Mouse (Mus musculus): ENCODE data around the gene Sat1. TPM values are rescaled to one million over a fixed set of nuclear protein-coding genes. Genes with fewer than 3 reads are reported as not detected.

Gene Sat1
- polyA plus RNA-seq, 1 experiment from 2014 or later: 110 TPM

- peak; percentile 3 for DNase-seq
Measured at GRCm38 (mm10) chrX:155193732-155194443, 22.4 kb downstream of the Sat1 start.

GRCm38 (mm10) chrX:155191941-155192340 is 24.3 kb downstream of the Sat1 start:
- no peaks in the 10 kb centered on the region for H3K4me1 ChIP-seq (ENCODE audit: insufficient read depth)
- H3K4me2 ChIP-seq: no peak overlapping the region
- no peaks in the 10 kb centered on the region for H3K9me3 ChIP-seq (ENCODE audit: low read depth, low read length)
- ATAC-seq (ENCODE audit: insufficient read depth) (no peak), DNase-seq (no peak)
- H3K9ac ChIP-seq: no peak overlapping the region
- H3K36me3 ChIP-seq (ENCODE audit: insufficient read depth): no peaks in the 10 kb centered on the region
- H3K4me3 ChIP-seq (ENCODE audit: low read depth, low read length): no peak overlapping the region
- no peak overlapping the region for H3K27ac ChIP-seq (ENCODE audit: low read depth)
- 80% methylated on average over 4 of the region's 4 CpGs for WGBS
- no peak for TF ChIP-seq CTCF (IDR thresholded peaks at IDR 0.05; ENCODE audit: low read depth)
- H3K27me3 ChIP-seq (ENCODE audit: insufficient read depth, low read length): no peaks in the 10 kb centered on the region

More at GRCm38 (mm10) chrX:155193732-155194443, 22.4 kb downstream of the Sat1 start:
- TF ChIP-seq CTCF (IDR thresholded peaks at IDR 0.05; ENCODE audit: low read depth): no peak
- WGBS: 52% methylated on average over 5 of the region's 5 CpGs
- no peaks in the 10 kb centered on the region for H3K27me3 ChIP-seq (ENCODE audit: insufficient read depth, low read length)
- ATAC-seq (ENCODE audit: insufficient read depth): no peak; the same call in 1 of the 2 replicates
- H3K4me1 ChIP-seq (ENCODE audit: insufficient read depth): no peaks in the 10 kb centered on the region
- H3K36me3 ChIP-seq (ENCODE audit: insufficient read depth): no peaks in the 10 kb centered on the region
- no peaks in the 10 kb centered on the region for H3K9me3 ChIP-seq (ENCODE audit: low read depth, low read length)
- H3K4me3 ChIP-seq (ENCODE audit: low read depth, low read length): no peak overlapping the region
- no peak overlapping the region for H3K27ac ChIP-seq (ENCODE audit: low read depth)
- H3K4me2 ChIP-seq: no peak overlapping the region
- H3K9ac ChIP-seq: no peak overlapping the region

GRCm38 (mm10) chrX:155177640-155178039 is 38.6 kb downstream of the Sat1 start:
- 51% methylated on average over 2 of the region's 2 CpGs for WGBS
- no peak overlapping the region for H3K9ac ChIP-seq

DNA sequence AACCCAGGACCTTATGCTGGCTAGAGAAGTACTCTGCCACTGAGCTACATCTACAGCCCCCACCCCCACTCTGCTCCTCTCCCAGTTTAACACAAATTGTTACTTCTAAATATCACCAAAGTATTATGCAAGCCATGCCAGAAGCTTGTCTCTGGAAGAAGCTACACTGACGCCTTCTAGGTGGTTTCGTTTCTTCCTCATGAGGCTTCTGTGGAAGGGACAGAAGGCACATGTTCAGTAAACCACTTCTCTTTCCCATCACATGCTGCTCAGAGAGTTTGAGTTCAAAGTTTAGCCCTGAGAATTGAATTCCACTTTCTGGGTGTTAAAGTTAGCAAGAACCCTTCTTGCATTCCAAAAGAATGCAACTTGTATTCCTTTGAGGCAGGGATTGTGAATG is 39.0 kb downstream of the Sat1 start:
- no peak overlapping the region for H3K4me2 ChIP-seq
- ATAC-seq (ENCODE audit: insufficient read depth) (no peak), DNase-seq (no peak)
- no peaks in the 10 kb centered on the region for H3K4me1 ChIP-seq (ENCODE audit: insufficient read depth)
- H3K27me3 ChIP-seq (ENCODE audit: insufficient read depth, low read length): no peaks in the 10 kb centered on the region
- H3K9me3 ChIP-seq (ENCODE audit: low read depth, low read length): no peaks in the 10 kb centered on the region
- no peak overlapping the region for H3K4me3 ChIP-seq (ENCODE audit: low read depth, low read length)
- 77% methylated on average over 2 of the region's 2 CpGs for WGBS
- TF ChIP-seq CTCF (IDR thresholded peaks at IDR 0.05; ENCODE audit: low read depth): no peak
- H3K36me3 ChIP-seq (ENCODE audit: insufficient read depth): no peaks in the 10 kb centered on the region
- no peak overlapping the region for H3K9ac ChIP-seq
- H3K27ac ChIP-seq (ENCODE audit: low read depth): no peak overlapping the region

More at GRCm38 (mm10) chrX:155177640-155178039, 38.6 kb downstream of the Sat1 start:
- no peak overlapping the region for H3K4me2 ChIP-seq
- no peaks in the 10 kb centered on the region for H3K9me3 ChIP-seq (ENCODE audit: low read depth, low read length)
- ATAC-seq (ENCODE audit: insufficient read depth) (no peak), DNase-seq (no peak)
- no peaks in the 10 kb centered on the region for H3K27me3 ChIP-seq (ENCODE audit: insufficient read depth, low read length)
- no peaks in the 10 kb centered on the region for H3K4me1 ChIP-seq (ENCODE audit: insufficient read depth)
- H3K27ac ChIP-seq (ENCODE audit: low read depth): no peak overlapping the region
- no peaks in the 10 kb centered on the region for H3K36me3 ChIP-seq (ENCODE audit: insufficient read depth)
- TF ChIP-seq CTCF (IDR thresholded peaks at IDR 0.05; ENCODE audit: low read depth): no peak
- H3K4me3 ChIP-seq (ENCODE audit: low read depth, low read length): no peak overlapping the region

DNA sequence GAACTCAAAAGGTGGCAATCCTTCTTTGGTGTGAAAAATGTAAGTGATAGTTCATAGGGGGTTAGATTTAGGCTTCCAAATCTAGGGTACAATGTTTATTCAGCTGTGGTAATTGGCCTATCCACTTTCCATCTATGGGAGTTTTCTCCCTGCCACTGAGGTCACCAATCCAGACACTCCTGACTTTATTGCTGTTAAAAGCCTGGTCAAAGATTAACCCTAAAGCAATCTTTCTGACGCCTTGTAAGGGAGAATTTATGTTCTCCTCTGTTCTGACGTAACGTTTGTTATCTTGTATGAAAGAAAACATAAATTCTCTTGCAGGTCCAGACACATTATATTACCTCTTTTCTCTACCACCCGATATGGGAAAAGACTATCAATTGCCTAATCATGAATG is 40.7 kb downstream of the Sat1 start:
- Histone ChIP-seq H3K4me1 (ENCODE audit: insufficient read depth) (no peaks in the 10 kb centered on the region), H3K4me2 (no peak overlapping the region), H3K4me3 (ENCODE audit: low read depth, low read length) (no peak overlapping the region), H3K36me3 (ENCODE audit: insufficient read depth) (no peaks in the 10 kb centered on the region), H3K27me3 (ENCODE audit: insufficient read depth, low read length) (no peaks in the 10 kb centered on the region), H3K9me3 (ENCODE audit: low read depth, low read length) (no peaks in the 10 kb centered on the region), H3K27ac (ENCODE audit: low read depth) (no peak overlapping the region), H3K9ac (no peak overlapping the region)
- no peak for ATAC-seq (ENCODE audit: insufficient read depth)
- WGBS: 44% methylated on average over 4 of the region's 4 CpGs
- no peak for TF ChIP-seq CTCF (IDR thresholded peaks at IDR 0.05; ENCODE audit: low read depth)
- no peak for DNase-seq

- Histone ChIP-seq H3K9ac (no peak overlapping the region), H3K4me2 (no peak overlapping the region), H3K27ac (ENCODE audit: low read depth) (no peak overlapping the region), H3K9me3 (ENCODE audit: low read depth, low read length) (no peaks in the 10 kb centered on the region), H3K27me3 (ENCODE audit: insufficient read depth, low read length) (no peaks in the 10 kb centered on the region), H3K36me3 (ENCODE audit: insufficient read depth) (no peaks in the 10 kb centered on the region), H3K4me1 (ENCODE audit: insufficient read depth) (no peaks in the 10 kb centered on the region), H3K4me3 (ENCODE audit: low read depth, low read length) (no peak overlapping the region)
- ATAC-seq (ENCODE audit: insufficient read depth): no peak
- no peak for DNase-seq
- TF ChIP-seq CTCF (IDR thresholded peaks at IDR 0.05; ENCODE audit: low read depth): no peak
Measured at GRCm38 (mm10) chrX:155172310-155172709, 43.9 kb downstream of the Sat1 start.

GRCm38 (mm10) chrX:155171754-155172153 is 44.5 kb downstream of the Sat1 start:
- H3K4me2 ChIP-seq: no peak overlapping the region
- H3K27ac ChIP-seq (ENCODE audit: low read depth): no peak overlapping the region
- no peaks in the 10 kb centered on the region for H3K9me3 ChIP-seq (ENCODE audit: low read depth, low read length)
- no peak overlapping the region for H3K4me3 ChIP-seq (ENCODE audit: low read depth, low read length)
- no peaks in the 10 kb centered on the region for H3K4me1 ChIP-seq (ENCODE audit: insufficient read depth)
- no peak overlapping the region for H3K9ac ChIP-seq
- DNase-seq (no peak), ATAC-seq (ENCODE audit: insufficient read depth) (no peak)
- no peak for TF ChIP-seq CTCF (IDR thresholded peaks at IDR 0.05; ENCODE audit: low read depth)
- H3K27me3 ChIP-seq (ENCODE audit: insufficient read depth, low read length): no peaks in the 10 kb centered on the region
- H3K36me3 ChIP-seq (ENCODE audit: insufficient read depth): no peaks in the 10 kb centered on the region
- WGBS: 56% methylated on average over 1 of the region's 1 CpGs
